Mouse (Mus musculus): ENCODE measurements around the gene Slc22a14. TPM values are rescaled to one million over a fixed set of nuclear protein-coding genes. Genes with fewer than 3 reads are reported as not detected.

Gene Slc22a14
- polyA plus RNA-seq, 1 experiment, result not detected

DNA sequence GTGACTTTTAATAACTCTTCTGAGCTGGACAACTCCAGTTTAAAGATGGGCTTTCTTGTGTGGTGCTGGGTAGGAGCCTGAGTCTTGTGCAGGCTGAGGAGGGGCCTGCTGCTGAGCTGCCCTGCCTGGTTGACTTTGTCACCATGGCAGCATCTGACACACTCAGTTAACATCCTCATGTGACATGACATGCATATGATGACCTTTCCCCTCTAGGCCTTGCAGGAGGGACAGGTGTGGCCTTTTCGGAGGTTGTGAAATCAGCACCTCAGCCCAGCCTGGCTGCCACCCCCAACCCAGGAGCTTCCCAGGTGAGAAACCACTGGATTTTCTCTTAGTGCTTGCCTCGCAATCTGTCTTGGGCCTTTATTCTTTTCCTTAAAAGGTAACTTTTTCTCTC is 24.9 kb upstream of the Slc22a14 start:
- TF ChIP-seq CEBPB (IDR thresholded peaks at IDR 0.05; ENCODE audit: insufficient read depth, poor library complexity, severe bottlenecking), result no peak
- TF ChIP-seq TCF3 (IDR thresholded peaks at IDR 0.05; ENCODE audit: insufficient read length, low read depth), result no peak
- TF ChIP-seq TCF12 (IDR thresholded peaks at IDR 0.05; ENCODE audit: insufficient read depth, poor library complexity, severe bottlenecking), result no peak
- no peak for TF ChIP-seq USF1 (IDR thresholded peaks at IDR 0.05; ENCODE audit: low read depth)
- no peak for TF ChIP-seq MYOG (IDR thresholded peaks at IDR 0.05; ENCODE audit: control insufficient read depth in 1 of 3, insufficient read depth in 1 of 3, insufficient read length in 2 of 3, low read depth in 2 of 3)
- no peak for TF ChIP-seq POLR2AphosphoS2 (IDR thresholded peaks at IDR 0.05; ENCODE audit: insufficient read length, low read depth)
- no peak for TF ChIP-seq POLR2A (IDR thresholded peaks at IDR 0.05; ENCODE audit: insufficient read length, low read depth)
- no peak for TF ChIP-seq MAX (IDR thresholded peaks at IDR 0.05; ENCODE audit: low read depth)
- TF ChIP-seq E2F4 (IDR thresholded peaks at IDR 0.05; ENCODE audit: insufficient read depth), result no peak
- TF ChIP-seq REST (IDR thresholded peaks at IDR 0.05; ENCODE audit: insufficient read depth, insufficient read length), result no peak
- TF ChIP-seq MYOD1 (IDR thresholded peaks at IDR 0.05; ENCODE audit: control insufficient read depth in 1 of 3, insufficient read length in 2 of 3, low read depth in 2 of 3), result no peak
- Histone ChIP-seq H3K4me2 (ENCODE audit: low read depth) (no peak overlapping the region), H3ac (ENCODE audit: control insufficient read depth, insufficient read length) (no peak overlapping the region), H3K36me3 (ENCODE audit: control insufficient read depth, insufficient read depth) (no peaks in the 10 kb centered on the region), H3K27me3 (ENCODE audit: control insufficient read depth, insufficient read depth, insufficient read length) (no peaks in the 10 kb centered on the region), H3K79me2 (ENCODE audit: control insufficient read depth, insufficient read depth) (no peaks in the 10 kb centered on the region), H3K4me3 (no peak overlapping the region)

DNA sequence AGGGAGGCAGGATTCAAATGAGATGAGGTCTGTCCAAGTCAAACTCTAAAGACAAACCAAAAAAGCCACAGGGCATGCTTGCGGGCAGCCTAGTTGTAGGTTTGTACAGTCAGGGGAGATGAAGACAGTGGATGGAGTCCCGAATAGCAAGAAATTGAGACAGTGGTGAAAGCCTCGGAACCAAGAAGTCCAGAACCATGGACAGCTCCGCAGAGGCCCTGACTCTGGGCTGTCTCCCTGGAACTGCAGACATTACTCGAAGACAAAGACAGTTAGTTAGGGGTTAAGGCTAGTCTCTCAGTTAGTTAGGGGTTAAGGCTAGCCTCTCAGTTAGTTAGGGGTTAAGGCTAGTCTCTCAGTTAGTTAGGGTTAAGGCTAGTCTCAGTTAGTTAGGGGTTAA is 23.6 kb upstream of the Slc22a14 start:
- Histone ChIP-seq H3K4me3 (no peak overlapping the region), H3K79me2 (ENCODE audit: control insufficient read depth, insufficient read depth) (no peaks in the 10 kb centered on the region), H3K4me2 (ENCODE audit: low read depth) (no peak overlapping the region), H3K27me3 (ENCODE audit: control insufficient read depth, insufficient read depth, insufficient read length) (no peaks in the 10 kb centered on the region), H3ac (ENCODE audit: control insufficient read depth, insufficient read length) (no peak overlapping the region), H3K36me3 (ENCODE audit: control insufficient read depth, insufficient read depth) (no peaks in the 10 kb centered on the region)
- peak; percentile 76 for TF ChIP-seq REST (IDR thresholded peaks at IDR 0.05; ENCODE audit: insufficient read depth, insufficient read length)
- TF ChIP-seq USF1 (IDR thresholded peaks at IDR 0.05; ENCODE audit: low read depth), result no peak
- no peak for TF ChIP-seq TCF3 (IDR thresholded peaks at IDR 0.05; ENCODE audit: insufficient read length, low read depth)

- no peaks in the 10 kb centered on the region for H3K79me2 ChIP-seq (ENCODE audit: control insufficient read depth, insufficient read depth)
- no peaks in the 10 kb centered on the region for H3K36me3 ChIP-seq (ENCODE audit: control insufficient read depth, insufficient read depth)
- H3K4me2 ChIP-seq (ENCODE audit: low read depth), result no peak overlapping the region
- H3ac ChIP-seq (ENCODE audit: control insufficient read depth, insufficient read length), result no peak overlapping the region
- H3K4me3 ChIP-seq, result no peak overlapping the region
- no peak for TF ChIP-seq MYOD1 (IDR thresholded peaks at IDR 0.05; ENCODE audit: control insufficient read depth in 1 of 3, insufficient read length in 2 of 3, low read depth in 2 of 3)
- TF ChIP-seq POLR2A (IDR thresholded peaks at IDR 0.05; ENCODE audit: insufficient read length, low read depth), result no peak
- no peak for TF ChIP-seq USF1 (IDR thresholded peaks at IDR 0.05; ENCODE audit: low read depth)
- no peak for TF ChIP-seq TCF3 (IDR thresholded peaks at IDR 0.05; ENCODE audit: insufficient read length, low read depth)
- TF ChIP-seq TCF12 (IDR thresholded peaks at IDR 0.05; ENCODE audit: insufficient read depth, poor library complexity, severe bottlenecking), result no peak
- no peak for TF ChIP-seq POLR2AphosphoS2 (IDR thresholded peaks at IDR 0.05; ENCODE audit: insufficient read length, low read depth)
- TF ChIP-seq SRF (IDR thresholded peaks at IDR 0.05; ENCODE audit: control insufficient read depth, insufficient read length, low read depth), result no peak
- no peak for TF ChIP-seq E2F4 (IDR thresholded peaks at IDR 0.05; ENCODE audit: insufficient read depth)
- TF ChIP-seq MAX (IDR thresholded peaks at IDR 0.05; ENCODE audit: low read depth), result no peak
- no peak for TF ChIP-seq REST (IDR thresholded peaks at IDR 0.05; ENCODE audit: insufficient read depth, insufficient read length)
- no peak for TF ChIP-seq CEBPB (IDR thresholded peaks at IDR 0.05; ENCODE audit: insufficient read depth, poor library complexity, severe bottlenecking)
- no peak for TF ChIP-seq MYOG (IDR thresholded peaks at IDR 0.05; ENCODE audit: control insufficient read depth in 1 of 3, insufficient read depth in 1 of 3, insufficient read length in 2 of 3, low read depth in 2 of 3)
- no peaks in the 10 kb centered on the region for H3K27me3 ChIP-seq (ENCODE audit: control insufficient read depth, insufficient read depth, insufficient read length)
Observed at GRCm38 (mm10) chr9:119382603-119383002, 17.2 kb upstream of the Slc22a14 start.

GRCm38 (mm10) chr9:119378231-119378630 is 12.9 kb upstream of the Slc22a14 start:
- Histone ChIP-seq H3K79me2 (ENCODE audit: control insufficient read depth, insufficient read depth) (no peaks in the 10 kb centered on the region), H3K4me3 (no peak overlapping the region), H3ac (ENCODE audit: control insufficient read depth, insufficient read length) (no peak overlapping the region), H3K36me3 (ENCODE audit: control insufficient read depth, insufficient read depth) (no peaks in the 10 kb centered on the region), H3K4me2 (ENCODE audit: low read depth) (no peak overlapping the region), H3K27me3 (ENCODE audit: control insufficient read depth, insufficient read depth, insufficient read length) (no peaks in the 10 kb centered on the region)
- TF ChIP-seq TCF3 (IDR thresholded peaks at IDR 0.05; ENCODE audit: insufficient read length, low read depth), result no peak
- no peak for TF ChIP-seq MYOD1 (IDR thresholded peaks at IDR 0.05; ENCODE audit: control insufficient read depth in 1 of 3, insufficient read length in 2 of 3, low read depth in 2 of 3)
- no peak for TF ChIP-seq SRF (IDR thresholded peaks at IDR 0.05; ENCODE audit: control insufficient read depth, insufficient read length, low read depth)
- no peak for TF ChIP-seq REST (IDR thresholded peaks at IDR 0.05; ENCODE audit: insufficient read depth, insufficient read length)
- TF ChIP-seq POLR2A (IDR thresholded peaks at IDR 0.05; ENCODE audit: insufficient read length, low read depth), result no peak
- TF ChIP-seq E2F4 (IDR thresholded peaks at IDR 0.05; ENCODE audit: insufficient read depth), result no peak
- TF ChIP-seq USF1 (IDR thresholded peaks at IDR 0.05; ENCODE audit: low read depth), result no peak
- no peak for TF ChIP-seq MYOG (IDR thresholded peaks at IDR 0.05; ENCODE audit: control insufficient read depth in 1 of 3, insufficient read depth in 1 of 3, insufficient read length in 2 of 3, low read depth in 2 of 3)
- TF ChIP-seq TCF12 (IDR thresholded peaks at IDR 0.05; ENCODE audit: insufficient read depth, poor library complexity, severe bottlenecking), result no peak
- TF ChIP-seq MAX (IDR thresholded peaks at IDR 0.05; ENCODE audit: low read depth), result no peak
- no peak for TF ChIP-seq POLR2AphosphoS2 (IDR thresholded peaks at IDR 0.05; ENCODE audit: insufficient read length, low read depth)
- no peak for TF ChIP-seq CEBPB (IDR thresholded peaks at IDR 0.05; ENCODE audit: insufficient read depth, poor library complexity, severe bottlenecking)

DNA sequence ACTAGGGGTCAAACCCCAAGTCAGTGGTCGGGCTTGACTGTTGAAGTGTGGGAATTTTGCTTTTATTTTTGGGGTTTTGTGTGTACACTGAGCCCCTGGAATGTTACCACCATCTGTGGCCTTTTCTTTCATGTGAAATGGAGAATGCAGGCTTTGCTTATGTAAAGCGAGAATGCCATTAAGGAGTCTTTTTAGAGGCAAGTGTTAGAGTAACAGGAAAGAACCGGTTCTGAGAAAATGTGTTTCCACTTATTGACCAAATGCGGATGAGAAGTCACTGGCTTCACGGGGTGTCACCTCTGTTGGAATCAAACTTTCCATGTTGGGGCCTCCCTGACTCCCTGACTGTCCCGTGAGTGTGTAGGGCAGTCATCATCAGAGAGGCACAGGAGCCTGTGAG is 10.2 kb upstream of the Slc22a14 start:
- Histone ChIP-seq H3K27me3 (ENCODE audit: control insufficient read depth, insufficient read depth, insufficient read length) (no peaks in the 10 kb centered on the region), H3K4me2 (ENCODE audit: low read depth) (no peak overlapping the region), H3ac (ENCODE audit: control insufficient read depth, insufficient read length) (no peak overlapping the region), H3K36me3 (ENCODE audit: control insufficient read depth, insufficient read depth) (no peaks in the 10 kb centered on the region), H3K4me3 (no peak overlapping the region), H3K79me2 (ENCODE audit: control insufficient read depth, insufficient read depth) (no peaks in the 10 kb centered on the region)
- no peak for TF ChIP-seq SRF (IDR thresholded peaks at IDR 0.05; ENCODE audit: control insufficient read depth, insufficient read length, low read depth)
- TF ChIP-seq POLR2AphosphoS2 (IDR thresholded peaks at IDR 0.05; ENCODE audit: insufficient read length, low read depth), result no peak

Measured in myocyte (in vitro differentiated cells).